Mouse (Mus musculus): ENCODE measurements around the gene Vmn2r73.

Vmn2r73 gene

DNA sequence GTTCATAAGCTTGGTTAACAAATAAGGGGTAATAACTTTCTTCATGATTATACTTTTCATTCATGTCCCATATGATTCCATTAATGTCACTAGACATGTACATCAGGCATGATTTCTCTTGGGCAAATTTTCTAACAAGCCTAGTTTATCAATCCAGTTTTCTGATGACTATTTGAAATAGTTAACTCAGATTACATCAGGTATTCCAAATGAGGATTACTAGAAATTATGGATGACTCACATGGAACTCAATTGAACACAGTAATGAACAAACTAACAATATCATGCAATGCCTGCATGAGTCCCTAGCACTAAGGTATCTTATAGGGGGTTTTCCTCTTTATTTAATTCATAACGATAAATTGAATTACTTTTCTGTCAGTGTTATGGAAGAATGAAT lies at the start of gene Vmn2r73:
TSS of gene Vmn2r73 (minus strand) at position 101 of the 400 bp plus-strand sequence.
- no peak for DNase-seq

DNA sequence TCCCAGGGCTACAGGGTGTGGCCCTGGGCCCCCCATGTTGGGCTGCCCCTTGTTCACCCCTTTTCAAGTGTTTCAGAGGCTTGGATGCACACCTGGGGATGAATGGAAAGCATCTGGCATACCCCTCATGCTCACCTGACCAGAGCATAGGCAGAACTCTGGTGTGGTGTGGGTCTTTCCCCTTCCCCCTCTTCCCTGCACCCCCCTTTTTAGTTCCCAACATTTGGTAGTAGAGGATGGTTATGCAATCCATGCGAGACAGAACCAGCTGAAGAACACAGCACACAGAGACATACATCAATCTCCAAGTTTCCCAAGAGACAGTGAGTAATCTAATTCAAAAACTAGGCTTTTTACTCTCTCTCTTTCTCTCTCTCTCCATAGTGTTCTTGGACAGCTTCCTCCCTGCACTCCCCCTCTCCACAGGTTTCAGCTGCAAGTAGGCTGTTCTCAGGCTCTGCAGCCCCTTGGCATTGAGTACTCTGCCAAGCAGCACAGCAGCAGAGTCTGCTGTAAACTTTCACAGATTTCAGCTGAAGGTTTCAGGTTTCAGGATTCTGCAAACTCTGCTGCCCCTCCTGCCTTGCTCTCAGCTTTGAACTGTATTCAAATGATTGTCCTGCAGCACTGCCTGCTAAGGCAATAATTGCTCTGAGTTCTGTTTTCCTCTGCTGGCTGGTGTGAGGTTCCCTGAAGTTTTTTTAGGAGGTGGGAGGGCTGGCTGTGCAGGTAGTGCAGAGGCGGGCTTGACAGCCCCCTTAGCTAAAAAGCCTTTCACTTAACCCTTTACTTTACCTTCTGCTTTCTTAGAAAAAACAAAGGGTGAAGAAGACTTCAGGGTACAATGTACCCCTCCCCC lies 35.7 kb downstream of the Vmn2r73 start:
- no peak for DNase-seq

DNA sequence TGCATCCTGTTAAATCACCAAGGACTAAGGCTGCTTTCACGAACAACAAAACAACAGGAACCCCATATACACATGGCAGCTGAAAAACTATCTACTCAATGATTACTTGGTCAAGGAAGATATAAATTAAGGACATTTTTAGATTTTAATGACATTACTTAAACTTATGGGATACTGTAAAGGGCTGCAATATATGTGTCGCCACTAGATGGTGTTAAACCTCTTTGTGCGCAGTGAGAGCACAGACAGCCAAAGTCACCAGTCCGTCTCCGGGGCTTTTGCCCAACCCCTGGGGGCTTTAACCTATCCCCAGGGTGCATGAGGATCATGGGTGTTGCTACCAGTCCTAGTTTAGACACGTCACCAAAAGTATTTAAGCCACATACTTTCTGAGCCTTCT lies 58.0 kb downstream of the Vmn2r73 start:
- peak; percentile 2 to 3 for DNase-seq
